Mouse (Mus musculus): ENCODE measurements at regions not wholly inside any gene's neighbourhood (a gene's known extent, or its start where the extent isn't known, plus 50 kb on each side); places are given as distances from the start of the nearest gene placed in this dataset.
"Not testable (repeated sequence)": the region's sequence is repeated elsewhere in the genome, so short reads cannot be mapped to it uniquely, and the experiment has no call there.

- in situ Hi-C loops (cut with MboI, MseI) = no loop called here
Measured at GRCm38 (mm10) chrX:70606349-70606748, 129.4 kb upstream of the Tmem185a start.

GRCm38 (mm10) chrX:70582344-70582743 lies 105.4 kb upstream of the Tmem185a start:
- in situ Hi-C loops (cut with MboI, MseI) = loop anchor here (25.0 kb wide), 1 partner anchor 730 kb away; no protein-coding TSS in a partner anchor

- in situ Hi-C loops (cut with MboI, MseI) = loop anchor here (25.0 kb wide), 1 partner anchor 732 kb away; no protein-coding TSS in a partner anchor
Measured at GRCm38 (mm10) chrX:70580171-70580570, 103.2 kb upstream of the Tmem185a start.

DNA sequence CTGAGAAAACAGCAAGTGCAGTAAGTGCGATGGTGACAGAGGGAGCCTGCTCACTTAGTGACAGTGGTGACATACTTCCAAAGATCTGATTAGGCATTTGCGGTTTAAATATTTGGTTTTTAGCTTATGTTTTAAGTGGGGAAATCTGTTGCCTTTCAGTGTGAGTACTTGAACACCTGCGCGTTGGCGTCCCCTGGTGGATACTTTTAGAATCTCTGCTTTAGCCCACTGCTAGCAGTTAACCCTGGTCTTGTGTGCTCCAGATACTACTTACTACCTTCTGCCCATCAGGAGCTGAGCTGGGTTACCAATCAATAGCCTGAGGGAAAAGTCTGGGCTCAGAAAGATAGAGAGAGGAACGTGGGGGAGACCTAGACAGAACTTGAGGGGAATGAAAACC lies 97.3 kb upstream of the Tmem185a start:
- in situ Hi-C loops (cut with MboI, MseI) = loop anchor here (5.0 kb wide), 1 partner anchor 202 kb away; no protein-coding TSS in a partner anchor

DNA sequence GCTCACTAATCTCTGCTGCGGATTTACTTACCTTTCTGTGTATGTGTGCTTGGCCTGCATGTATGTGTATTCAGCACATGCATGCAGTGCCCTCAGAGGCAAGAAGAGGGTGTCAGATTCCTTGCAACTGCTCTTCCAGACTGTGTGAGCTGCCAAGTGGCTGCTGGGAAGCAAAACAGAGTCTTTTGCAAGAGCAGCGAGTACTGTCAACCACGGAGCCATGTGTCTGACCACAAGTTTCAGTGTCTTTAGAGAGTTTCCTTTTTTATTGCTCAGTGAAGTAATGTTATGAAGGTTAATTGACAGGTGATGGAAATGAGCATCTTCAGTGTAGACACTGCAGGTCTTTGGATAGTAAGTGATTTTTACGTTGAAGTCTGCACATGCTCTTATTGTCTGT lies 93.6 kb upstream of the Tmem185a start:
- in situ Hi-C loops (cut with MboI, MseI) = loop anchor here (5.0 kb wide), 1 partner anchor 198 kb away; no protein-coding TSS in a partner anchor

DNA sequence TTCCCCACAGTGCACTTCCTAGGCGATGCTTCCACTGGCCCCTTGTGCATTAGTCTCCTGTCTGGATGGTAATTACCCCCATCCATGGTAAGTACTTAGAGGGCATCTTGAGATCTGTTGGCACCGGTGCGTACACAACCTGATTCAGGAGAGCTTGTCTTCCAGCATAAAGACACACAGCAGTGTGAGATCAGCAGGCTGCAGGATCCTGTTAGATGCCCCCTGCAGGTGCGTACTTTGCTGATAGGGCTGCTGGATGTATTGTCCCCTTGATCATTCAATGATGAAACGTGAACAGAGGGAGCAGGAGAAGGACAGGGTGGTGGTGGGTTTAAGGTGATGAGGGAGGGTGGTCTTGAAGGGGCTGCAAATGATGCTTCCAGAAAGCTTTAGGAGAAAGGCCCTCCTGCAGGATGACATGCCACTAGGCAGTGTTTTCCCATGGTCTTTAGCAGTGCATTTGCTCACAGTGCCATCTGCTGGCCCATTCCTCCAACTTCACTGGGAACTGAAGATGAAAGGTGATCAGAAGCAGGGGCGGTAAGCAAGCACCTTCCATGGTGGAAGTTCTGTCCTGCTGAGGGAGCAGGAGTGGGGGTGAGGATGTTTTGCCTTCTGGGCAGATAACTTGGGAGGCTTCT lies 92.5 kb upstream of the Tmem185a start:
- in situ Hi-C loops (cut with MboI, MseI) = not testable (repeated sequence)

Measured in regulatory T cell (primary cell).